35 mouse cellular contexts compared by ENCODE assay signal in the genomic region with DNA sequence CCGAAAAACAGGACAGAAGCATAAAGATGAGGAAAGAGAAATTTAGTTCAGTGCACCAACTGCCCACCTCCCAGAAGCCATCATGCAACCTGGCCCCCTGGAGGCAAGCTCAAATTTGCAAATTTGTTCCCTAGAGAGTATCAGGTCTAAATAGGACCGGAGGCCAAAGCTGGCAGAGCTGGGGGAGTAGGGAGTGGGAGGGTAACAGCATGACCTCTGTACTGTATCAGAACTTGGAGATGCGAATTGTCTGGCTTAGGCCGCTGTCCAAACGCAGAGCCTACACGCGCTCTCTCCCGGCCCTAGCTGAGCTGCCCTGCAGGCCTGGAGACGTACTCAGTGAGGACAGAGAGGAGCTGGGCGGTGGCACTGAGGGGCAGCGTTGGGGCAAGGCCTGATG.
"Had no signal": no experiment of that assay in that cellular context is flagged by ENCODE, and none has a peak within 500 bp of the region (broad histone marks: within the 10 kb centered on the region; RNA-seq: fewer than 3 reads in every experiment).

No protein-coding gene starts in this region.

- DNase-seq: heart, postnatal 10 days; heart, postnatal 14 days; heart, postnatal 36 days; heart, postnatal 4 days; kidney, adult 11 months; kidney, adult 18-20 months; kidney, adult 2 months; kidney, adult 8-10 months; kidney, adult 9 months; kidney, postnatal 10 days; kidney, postnatal 14 days; kidney, postnatal 25 days; kidney, postnatal 36 days; kidney, postnatal 4 days; layer of hippocampus, adult 9-11 months; layer of hippocampus, postnatal 36 days had no signal

- H3K27ac ChIP-seq: heart, embryonic 10.5 days; heart, embryonic 13.5 days; heart, embryonic 15.5 days; hindbrain, embryonic 10.5 days; hindbrain, embryonic 12.5 days; hindbrain, embryonic 13.5 days; hindbrain, embryonic 14.5 days; hindbrain, embryonic 15.5 days; hindbrain, postnatal 0 days; intestine, embryonic 15.5 days; kidney, embryonic 15.5 days; kidney, postnatal 0 days; layer of hippocampus, adult 2 months had no signal

- H3K9ac ChIP-seq: heart, embryonic 12.5 days; heart, embryonic 13.5 days; heart, embryonic 15.5 days; hindbrain, embryonic 12.5 days; hindbrain, embryonic 13.5 days; hindbrain, embryonic 14.5 days; hindbrain, embryonic 15.5 days; intestine, embryonic 15.5 days; kidney, embryonic 15.5 days had no signal

- H3K4me3 ChIP-seq: heart, embryonic 10.5 days; heart, embryonic 12.5 days; heart, embryonic 13.5 days; heart, embryonic 15.5 days; hindbrain, embryonic 10.5 days; hindbrain, embryonic 12.5 days; hindbrain, embryonic 13.5 days; hindbrain, embryonic 15.5 days; intestine, embryonic 15.5 days; kidney, embryonic 15.5 days; layer of hippocampus, adult 2 months had no signal

- H3K9me3 ChIP-seq: heart, embryonic 10.5 days; heart, embryonic 12.5 days; heart, embryonic 13.5 days; heart, embryonic 15.5 days; hindbrain, embryonic 10.5 days; hindbrain, embryonic 12.5 days; hindbrain, embryonic 13.5 days; hindbrain, embryonic 15.5 days; intestine, embryonic 15.5 days; kidney, embryonic 15.5 days had no signal

- ATAC-seq: hindbrain, embryonic 16.5 days; hindbrain, postnatal 0 days; inflammation-experienced regulatory T-cells, adult 6 months; intestine, embryonic 15.5 days; intestine, embryonic 16.5 days; intestine, postnatal 0 days had no signal

- H3K4me1 ChIP-seq: heart, embryonic 10.5 days; hindbrain, embryonic 10.5 days; hindbrain, embryonic 12.5 days; hindbrain, embryonic 13.5 days; hindbrain, embryonic 15.5 days; intestine, embryonic 15.5 days; kidney, embryonic 15.5 days had no signal

- H3K4me2 ChIP-seq: heart, embryonic 11.5 days; heart, embryonic 12.5 days; heart, embryonic 13.5 days; heart, embryonic 15.5 days; hindbrain, embryonic 12.5 days; hindbrain, embryonic 13.5 days; hindbrain, embryonic 14.5 days; hindbrain, embryonic 15.5 days; intestine, embryonic 15.5 days; kidney, embryonic 15.5 days had no signal

- H3K27me3 ChIP-seq: heart, embryonic 12.5 days; heart, embryonic 13.5 days; heart, embryonic 15.5 days; hindbrain, embryonic 12.5 days; hindbrain, embryonic 13.5 days; hindbrain, embryonic 15.5 days; intestine, embryonic 15.5 days; kidney, embryonic 15.5 days had no signal
